Mouse (Mus musculus) liver, embryonic 13.5 days (tissue): Measurements from ENCODE around the gene Klrb1a. TPM values are rescaled to one million over a fixed set of nuclear protein-coding genes. Genes with fewer than 3 reads are reported as not detected.

Experiments
- polyA plus RNA-seq: library from polyadenylated mRNA; unstranded; fragments of >200 nt; fragmentation: Nextera tagmentation; extraction: Ambion mirVana; gene quantifications from 2 replicates; pipeline ENCODE4 v1.2.1, GENCODE M21; 2015

Klrb1a gene
- polyA plus RNA-seq, 1 experiment from 2014 or later = 0.23 TPM

Other genes starting within 250 kb of the Klrb1a start
- gene Tex52, start 248.1 kb downstream of the Klrb1a start, polyA plus RNA-seq = not detected in 2 replicates
- not detected in 2 replicates for gene Gm44596, start 248.0 kb downstream of the Klrb1a start, polyA plus RNA-seq
- 1.4 and 1.6 TPM in 2 replicates for gene Nrip2, start 224.2 kb downstream of the Klrb1a start, polyA plus RNA-seq
- 13.4 and 16.1 TPM in 2 replicates for gene Itfg2, start 198.6 kb downstream of the Klrb1a start, polyA plus RNA-seq
- 273 and 316 TPM in 2 replicates for gene Fkbp4, start 184.9 kb downstream of the Klrb1a start, polyA plus RNA-seq
- 64.5 and 76.6 TPM in 2 replicates for gene Pzp, start 96.8 kb downstream of the Klrb1a start, polyA plus RNA-seq
- 4.4 and 4.6 TPM in 2 replicates for gene A2ml1, start 41.9 kb downstream of the Klrb1a start, polyA plus RNA-seq
- gene Clec2h, start 38.9 kb upstream of the Klrb1a start, polyA plus RNA-seq = not detected in 2 replicates
- not detected in 2 replicates for gene Klrb1, start 99.5 kb upstream of the Klrb1a start, polyA plus RNA-seq
- 0.08 and 0.10 TPM in 2 replicates for gene Klrb1c, start 165.7 kb upstream of the Klrb1a start, polyA plus RNA-seq
- gene Gm44511, start 202.8 kb upstream of the Klrb1a start, polyA plus RNA-seq = 0.20 TPM in 1 of 2 replicates, not detected in the other
- gene Klrb1b, start 202.8 kb upstream of the Klrb1a start, polyA plus RNA-seq = 0.09 TPM in 1 of 2 replicates, not detected in the other